Mouse (Mus musculus) limb, embryonic 11.5 days (tissue): ENCODE results near the gene Zfp488. TPM values are rescaled to one million over a fixed set of nuclear protein-coding genes. Genes with fewer than 3 reads are reported as not detected.
A peak's percentile ranks its signal among the peaks of the same experiment; 100 is the strongest.

Experiments used
- ATAC-seq: fragments of 200-750 bp; cut with Nextera tagmentation; 2 replicates; pipeline ENCODE4 v1.8.0; 2017; ENCODE audit warnings: low read depth; ENCODE audit not compliant: insufficient number of reproducible peaks, low FRiP score, low TSS enrichment
- DNase-seq: peaks from one replicate; pipeline ENCODE4 v3.0.0-alpha.2; 2015; ENCODE audit warnings: low spot score
- H3K27ac ChIP-seq: fragments of 300-500 bp; sonication (generic); replicated peaks from 2 replicates; pipeline ENCODE4 v1.5.1; 2014; ENCODE audit warnings: low read depth, mild to moderate bottlenecking, low read length
- H3K27me3 ChIP-seq: fragments of 300-500 bp; sonication (generic); 2 replicates; pipeline ENCODE4 v1.6.1; 2014; ENCODE audit warnings: mild to moderate bottlenecking, low read length, mixed read lengths; ENCODE audit not compliant: control insufficient read depth, insufficient read depth
- H3K36me3 ChIP-seq: fragments of 300-500 bp; sonication (generic); 2 replicates; pipeline ENCODE4 v1.6.1; 2014; ENCODE audit warnings: mild to moderate bottlenecking, low read length, moderate library complexity, mixed read lengths; ENCODE audit not compliant: control insufficient read depth, insufficient read depth
- H3K4me1 ChIP-seq: fragments of 300-500 bp; sonication (generic); 2 replicates; pipeline ENCODE4 v1.6.1; 2014; ENCODE audit warnings: low read length, mixed read lengths; ENCODE audit not compliant: control insufficient read depth, insufficient read depth
- H3K4me2 ChIP-seq: fragments of 300-500 bp; sonication (generic); 2 replicates; pipeline ENCODE4 v1.6.1; 2014; ENCODE audit warnings: low read depth, mild to moderate bottlenecking, moderate library complexity; ENCODE audit not compliant: severe bottlenecking
- H3K4me3 ChIP-seq: fragments of 300-500 bp; sonication (generic); 2 replicates; pipeline ENCODE4 v1.5.1; 2014; ENCODE audit warnings: low read depth, low read length
- H3K9ac ChIP-seq: fragments of 300-500 bp; sonication (generic); 2 replicates; pipeline ENCODE4 v1.6.1; 2014; ENCODE audit warnings: mild to moderate bottlenecking, low read length
- H3K9me3 ChIP-seq: fragments of 300-500 bp; sonication (generic); 2 replicates; pipeline ENCODE4 v1.6.1; 2016; ENCODE audit warnings: low read length; ENCODE audit not compliant: control insufficient read depth
- WGBS: fragments of 180-500 bp; shearing (Covaris S2); extraction: QIAGEN DNeasy Blood & Tissue Kit; methylation state at CpG from one replicate; pipeline ENCODE4 v1.1.7; 2014; 5-methylcytosine and 5-hydroxymethylcytosine counted together
- polyA plus RNA-seq: library from polyadenylated mRNA; unstranded; fragments of >200 nt; fragmentation: Nextera tagmentation; extraction: Ambion mirVana; gene quantifications from 2 replicates; pipeline ENCODE4 v1.2.1, GENCODE M21; 2014

Gene Zfp488
- polyA plus RNA-seq = 0.08 and 0.09 TPM in 2 replicates

DNA sequence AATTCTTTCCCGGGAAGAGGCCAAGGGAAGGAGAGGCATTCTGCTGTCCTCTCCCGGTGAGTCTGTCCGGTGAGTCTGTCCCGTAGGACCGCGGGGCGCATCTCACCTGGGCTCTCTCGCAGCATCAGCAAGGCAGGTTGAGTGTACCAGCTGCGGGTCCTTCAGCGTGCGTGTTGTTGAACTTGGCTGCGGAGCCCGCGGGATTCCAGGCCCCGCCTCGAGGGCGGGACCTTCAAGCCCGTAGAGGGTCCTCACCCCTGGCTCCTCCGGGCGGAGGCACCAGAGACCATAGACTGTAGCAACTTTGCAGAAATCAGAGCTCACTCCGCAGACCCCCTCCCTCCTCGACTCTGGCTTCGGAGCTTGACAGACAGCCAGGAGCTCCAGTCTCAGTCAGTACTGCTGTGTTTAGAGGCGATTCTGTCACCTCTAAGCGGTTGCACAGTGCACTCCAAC, at the start of gene Zfp488:
TSS of gene Zfp488 (minus strand) at position 161 of the 456 bp plus-strand sequence.
- no peak within 1 kb of the TSS for H3K27ac ChIP-seq
- peak; percentile 73; the same call in 1 of the 2 replicates for ATAC-seq

DNA sequence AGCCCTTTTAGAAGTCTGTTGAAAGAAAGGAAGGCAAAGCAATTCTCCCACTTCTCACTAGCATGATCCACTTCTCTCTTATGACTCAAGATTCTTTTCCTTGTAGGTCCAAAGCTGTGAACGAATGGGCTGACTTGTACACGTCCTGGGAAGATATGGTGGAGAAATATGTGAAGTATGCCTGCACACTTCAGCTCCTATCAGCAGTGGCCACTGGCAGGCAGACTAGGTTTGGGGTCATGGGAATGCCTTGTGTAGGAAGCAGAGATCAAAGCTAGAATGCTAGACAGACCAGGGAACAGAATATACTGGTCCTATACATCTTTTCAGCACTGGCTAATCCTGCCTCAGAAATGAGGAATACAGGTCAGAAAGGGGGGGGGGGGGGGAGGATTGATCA, 48.1 kb upstream of the Zfp488 start:
- WGBS = 72% methylated on average over 2 of the region's 2 CpGs
- no peaks in the 10 kb centered on the region for H3K27me3 ChIP-seq
- H3K4me3 ChIP-seq = no peak overlapping the region
- H3K9ac ChIP-seq = no peak overlapping the region
- DNase-seq (no peak), ATAC-seq (no peak)
- no peaks in the 10 kb centered on the region for H3K9me3 ChIP-seq
- H3K4me2 ChIP-seq = no peak overlapping the region
- H3K36me3 ChIP-seq = no peaks in the 10 kb centered on the region
- H3K27ac ChIP-seq = no peak overlapping the region
- H3K4me1 ChIP-seq = no peaks in the 10 kb centered on the region

More for the DNA sequence above, at the start of gene Zfp488:
- H3K4me2 ChIP-seq = peak within 1 kb of the TSS; percentile 69
- peak within 1 kb of the TSS; percentile 38 for H3K4me3 ChIP-seq
- 0 out of 2 replicates have a peak, but pooled peaks cover 7% of the 10 kb centered on the region for H3K27me3 ChIP-seq
- H3K4me1 ChIP-seq = peaks cover 2% of the 10 kb centered on the region; the same call in 1 of the 2 replicates
- H3K36me3 ChIP-seq = no peaks in the 10 kb centered on the region
- no peaks in the 10 kb centered on the region for H3K9me3 ChIP-seq
- H3K9ac ChIP-seq = no peak within 1 kb of the TSS
- WGBS = 1% methylated on average over 25 of the region's 25 CpGs
- DNase-seq = peak; percentile 65

GRCm38 (mm10) chr14:34016938-34017337, 38.4 kb upstream of the Zfp488 start:
- Histone ChIP-seq H3K4me3 (no peak overlapping the region), H3K36me3 (no peaks in the 10 kb centered on the region), H3K4me1 (no peaks in the 10 kb centered on the region), H3K27me3 (no peaks in the 10 kb centered on the region), H3K27ac (no peak overlapping the region), H3K4me2 (no peak overlapping the region), H3K9me3 (no peaks in the 10 kb centered on the region), H3K9ac (no peak overlapping the region)
- no peak for DNase-seq
- WGBS = 92% methylated on average over 2 of the region's 2 CpGs
- ATAC-seq = no peak

- Histone ChIP-seq H3K4me3 (no peak within 1 kb of the TSS), H3K27me3 (no peaks in the 10 kb centered on the region), H3K4me1 (no peaks in the 10 kb centered on the region), H3K4me2 (no peak within 1 kb of the TSS), H3K36me3 (no peaks in the 10 kb centered on the region), H3K9me3 (no peaks in the 10 kb centered on the region), H3K27ac (no peak within 1 kb of the TSS), H3K9ac (no peak within 1 kb of the TSS)
- no peak for DNase-seq
- 92% methylated on average over 4 of the region's 4 CpGs for WGBS
- no peak for ATAC-seq
These were observed 37.8 kb upstream of the Zfp488 start, which contains the start of gene Gm5460 for GRCm38 (mm10) chr14:34016381-34016780. Gm5460 (plus strand) TSS chr14:34016758.

DNA sequence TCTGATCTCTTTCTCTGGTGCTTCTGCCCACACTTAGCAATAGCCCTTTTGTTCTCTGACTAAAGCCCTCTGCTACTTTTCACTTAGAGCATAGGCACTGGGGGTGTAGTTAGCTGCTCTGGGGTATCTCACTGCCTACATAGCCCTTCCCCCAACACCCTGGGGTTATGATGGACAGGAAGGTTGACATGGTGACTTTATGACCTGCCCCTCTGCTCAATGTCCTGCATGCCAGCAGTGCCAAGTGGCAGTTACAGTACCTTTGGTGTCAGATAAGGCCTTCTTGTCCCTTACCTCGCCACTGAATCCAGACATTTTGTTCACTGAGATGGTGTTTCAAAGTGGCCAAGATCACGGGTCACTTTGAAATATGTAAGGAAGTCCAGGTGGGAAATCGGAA, 36.5 kb upstream of the Zfp488 start, which contains the start of gene Gm30083:
TSS of gene Gm30083 (minus strand) at position 120 of the 400 bp plus-strand sequence.
- 84% methylated on average over 3 of the region's 3 CpGs for WGBS
- no peak within 1 kb of the TSS for H3K4me3 ChIP-seq
- no peaks in the 10 kb centered on the region for H3K36me3 ChIP-seq
- no peak for ATAC-seq
- H3K4me2 ChIP-seq = no peak within 1 kb of the TSS
- no peak within 1 kb of the TSS for H3K9ac ChIP-seq
- DNase-seq = no peak
- H3K27me3 ChIP-seq = no peaks in the 10 kb centered on the region
- H3K4me1 ChIP-seq = no peaks in the 10 kb centered on the region
- H3K27ac ChIP-seq = no peak within 1 kb of the TSS
- H3K9me3 ChIP-seq = no peaks in the 10 kb centered on the region

- Histone ChIP-seq H3K27ac (no peak overlapping the region), H3K4me1 (no peaks in the 10 kb centered on the region), H3K9me3 (no peaks in the 10 kb centered on the region), H3K4me2 (no peak overlapping the region), H3K9ac (no peak overlapping the region), H3K36me3 (no peaks in the 10 kb centered on the region), H3K27me3 (no peaks in the 10 kb centered on the region), H3K4me3 (no peak overlapping the region)
- no peak for DNase-seq
- no peak for ATAC-seq
- 89% methylated on average over 5 of the region's 5 CpGs for WGBS
These were observed 23.8 kb upstream of the Zfp488 start for GRCm38 (mm10) chr14:34002358-34002757.

DNA sequence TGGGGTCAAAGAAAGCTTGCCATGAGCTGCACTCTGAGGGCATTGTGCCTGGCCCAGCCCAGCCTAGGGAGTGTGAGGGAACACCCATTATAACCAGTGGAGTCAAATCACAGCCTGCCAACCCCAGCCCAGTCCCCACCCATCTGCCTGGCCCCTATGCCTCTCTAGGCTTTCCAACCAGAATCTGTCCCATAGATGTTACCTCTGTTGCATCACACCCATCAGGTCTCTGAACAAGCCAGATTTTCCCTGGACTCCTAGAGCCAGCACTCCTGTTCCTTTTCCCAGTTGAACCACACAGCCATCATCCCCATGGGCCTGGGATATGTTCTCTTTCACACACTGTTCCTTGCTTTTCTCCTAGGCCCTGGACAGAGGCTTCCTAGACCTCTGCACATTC, 22.9 kb upstream of the Zfp488 start:
- no peak overlapping the region for H3K4me3 ChIP-seq
- no peak overlapping the region for H3K4me2 ChIP-seq
- DNase-seq = no peak
- no peaks in the 10 kb centered on the region for H3K9me3 ChIP-seq
- no peak overlapping the region for H3K27ac ChIP-seq
- no peaks in the 10 kb centered on the region for H3K4me1 ChIP-seq
- no peak for ATAC-seq
- H3K36me3 ChIP-seq = no peaks in the 10 kb centered on the region
- H3K9ac ChIP-seq = no peak overlapping the region
- H3K27me3 ChIP-seq = no peaks in the 10 kb centered on the region

GRCm38 (mm10) chr14:34000076-34000475, 21.5 kb upstream of the Zfp488 start:
- ATAC-seq = no peak
- Histone ChIP-seq H3K36me3 (no peaks in the 10 kb centered on the region), H3K9me3 (no peaks in the 10 kb centered on the region), H3K27ac (no peak overlapping the region), H3K27me3 (no peaks in the 10 kb centered on the region), H3K9ac (no peak overlapping the region), H3K4me2 (no peak overlapping the region), H3K4me3 (no peak overlapping the region), H3K4me1 (no peaks in the 10 kb centered on the region)
- no peak for DNase-seq

GRCm38 (mm10) chr14:33997427-33997826, 18.9 kb upstream of the Zfp488 start:
- Histone ChIP-seq H3K36me3 (no peaks in the 10 kb centered on the region), H3K27ac (no peak overlapping the region), H3K27me3 (no peaks in the 10 kb centered on the region), H3K4me3 (no peak overlapping the region), H3K9ac (no peak overlapping the region), H3K4me1 (no peaks in the 10 kb centered on the region), H3K4me2 (no peak overlapping the region), H3K9me3 (no peaks in the 10 kb centered on the region)
- no peak for ATAC-seq
- peak; percentile 32 for DNase-seq
- 47% methylated on average over 6 of the region's 6 CpGs for WGBS
